Mouse (Mus musculus) heart, postnatal 0 days (tissue): Measurements from ENCODE around the gene Cacna2d4. TPM values are rescaled to one million over a fixed set of nuclear protein-coding genes. Genes with fewer than 3 reads are reported as not detected.
A peak's percentile ranks its signal among the peaks of the same experiment; 100 is the strongest.

Source experiments
- ATAC-seq: fragments of 200-750 bp; cut with Nextera tagmentation; 2 replicates; pipeline ENCODE4 v1.8.0; 2017; ENCODE audit warnings: low read depth, moderate number of reproducible peaks, moderate library complexity; ENCODE audit not compliant: insufficient read depth
- DNase-seq: peaks from one replicate; pipeline ENCODE4 v3.0.0-alpha.2; 2016; ENCODE audit warnings: low spot score
- H3K27ac ChIP-seq: fragments of 300-500 bp; sonication (generic); 2 replicates; pipeline ENCODE4 v1.5.1; 2014; ENCODE audit warnings: low read depth, mild to moderate bottlenecking
- H3K27me3 ChIP-seq: fragments of 300-500 bp; sonication (generic); 2 replicates; pipeline ENCODE4 v1.6.1; 2014; ENCODE audit warnings: low read length, mixed read lengths; ENCODE audit not compliant: control insufficient read depth, insufficient read depth
- H3K36me3 ChIP-seq: fragments of 300-500 bp; sonication (generic); replicated peaks from 2 replicates; pipeline ENCODE4 v1.6.1; 2014; ENCODE audit warnings: low read length, mixed read lengths; ENCODE audit not compliant: control insufficient read depth, insufficient read depth
- H3K4me1 ChIP-seq: fragments of 300-500 bp; sonication (generic); 2 replicates; pipeline ENCODE4 v1.6.1; 2014; ENCODE audit warnings: antibody characterized with exemption; ENCODE audit not compliant: control insufficient read depth, insufficient read depth
- H3K4me2 ChIP-seq: fragments of 300-500 bp; sonication (generic); 2 replicates; pipeline ENCODE4 v1.6.1; 2014; ENCODE audit warnings: low read depth, mild to moderate bottlenecking, low read length, moderate library complexity
- H3K4me3 ChIP-seq: fragments of 300-500 bp; sonication (generic); 2 replicates; pipeline ENCODE4 v1.5.1; 2014; ENCODE audit warnings: low read depth, low read length
- H3K9ac ChIP-seq: fragments of 300-500 bp; sonication (generic); replicated peaks from 2 replicates; pipeline ENCODE4 v1.6.1; 2014; ENCODE audit warnings: low read depth, low read length, mixed read lengths
- H3K9me3 ChIP-seq: fragments of 300-500 bp; sonication (generic); replicated peaks from 2 replicates; pipeline ENCODE4 v1.6.1; 2016; ENCODE audit warnings: low read length; ENCODE audit not compliant: control insufficient read depth
- CTCF ChIP-seq: IDR thresholded peaks from 2 replicates; pipeline ENCODE4 v1.5.1; 2016; ENCODE audit warnings: antibody characterized with exemption, control low read depth, low read depth
- EP300 ChIP-seq: IDR thresholded peaks from 2 replicates; pipeline ENCODE4 v1.6.1; 2016; ENCODE audit warnings: antibody characterized with exemption, low read depth
- WGBS: fragments of 180-500 bp; shearing (Covaris S2); extraction: QIAGEN DNeasy Blood & Tissue Kit; methylation state at CpG from one replicate; pipeline ENCODE4 v1.1.7; 2014; 5-methylcytosine and 5-hydroxymethylcytosine counted together
- polyA plus RNA-seq: library from polyadenylated mRNA; unstranded; fragments of >200 nt; fragmentation: Nextera tagmentation; extraction: Ambion mirVana; gene quantifications from 2 replicates; pipeline ENCODE4 v1.2.1, GENCODE M21; 2015
- total RNA-seq: library from RNA; depleted of rRNA; stranded (reverse); fragments of >200 nt; gene quantifications from 2 replicates; pipeline ENCODE4 v1.2.3, GENCODE M21; 2014; ENCODE audit warnings: low replicate concordance

The Cacna2d4 gene
- total and polyA plus RNA-seq, 2 experiments from 2014 or later = not detected

DNA sequence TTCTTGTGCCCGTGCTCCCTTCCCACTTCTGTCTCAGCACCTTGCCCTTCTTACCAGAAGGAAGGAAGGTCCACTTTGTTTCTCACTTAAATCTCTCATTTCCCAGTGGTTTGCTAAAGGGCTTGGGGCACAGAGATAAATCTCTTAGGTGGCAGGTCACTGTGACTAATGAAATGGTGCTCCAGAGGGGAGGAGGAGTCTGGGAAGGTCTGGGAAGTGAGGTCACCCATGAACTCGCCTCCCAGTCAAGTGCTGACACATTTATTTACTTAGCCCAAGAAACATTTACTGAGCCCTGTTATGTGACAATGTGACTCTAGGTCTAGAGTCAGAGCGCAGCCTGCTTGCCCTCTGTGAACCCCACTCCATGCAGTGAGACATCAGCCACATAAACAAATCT is 96.9 kb downstream of the Cacna2d4 start:
- Histone ChIP-seq H3K27me3 (peaks cover 50% of the 10 kb centered on the region), H3K4me3 (no peak overlapping the region), H3K9ac (no peak overlapping the region), H3K9me3 (no peaks in the 10 kb centered on the region), H3K36me3 (no peaks in the 10 kb centered on the region), H3K4me2 (no peak overlapping the region), H3K27ac (no peak overlapping the region), H3K4me1 (peaks cover 16% of the 10 kb centered on the region; the same call in 1 of the 2 replicates)
- ATAC-seq = no peak
- DNase-seq = no peak
- TF ChIP-seq CTCF = no peak
- 16% methylated on average over 3 of the region's 3 CpGs for WGBS

DNA sequence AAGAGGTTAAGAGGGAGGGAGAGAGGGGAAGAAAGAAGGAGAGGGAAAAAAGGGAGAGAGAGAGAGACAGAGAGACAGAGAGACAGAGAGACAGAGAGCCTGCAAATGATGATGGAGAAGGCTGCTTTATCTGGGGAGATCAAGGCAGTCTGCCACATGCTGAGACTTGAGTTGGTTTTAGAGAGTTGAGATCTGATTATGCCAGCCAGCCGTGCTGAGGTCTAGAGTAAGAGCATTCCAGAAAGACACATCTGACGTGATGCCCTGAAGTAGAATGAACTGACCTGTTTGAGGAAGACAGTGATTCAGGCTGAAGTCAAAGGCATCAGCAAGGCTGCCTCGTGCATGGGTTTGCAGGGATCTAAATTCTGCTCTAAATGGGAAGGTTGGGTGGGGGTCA is 97.5 kb downstream of the Cacna2d4 start:
- ATAC-seq = no peak
- no peak overlapping the region for H3K4me2 ChIP-seq
- TF ChIP-seq EP300 (no peak), CTCF (no peak)
- H3K4me1 ChIP-seq = peaks cover 12% of the 10 kb centered on the region; the same call in 1 of the 2 replicates
- no peak overlapping the region for H3K4me3 ChIP-seq
- H3K27me3 ChIP-seq = peaks cover 48% of the 10 kb centered on the region
- 37% methylated on average over 3 of the region's 3 CpGs for WGBS
- no peak overlapping the region for H3K9ac ChIP-seq
- H3K27ac ChIP-seq = no peak overlapping the region
- no peaks in the 10 kb centered on the region for H3K36me3 ChIP-seq
- no peak for DNase-seq
- H3K9me3 ChIP-seq = no peaks in the 10 kb centered on the region

DNA sequence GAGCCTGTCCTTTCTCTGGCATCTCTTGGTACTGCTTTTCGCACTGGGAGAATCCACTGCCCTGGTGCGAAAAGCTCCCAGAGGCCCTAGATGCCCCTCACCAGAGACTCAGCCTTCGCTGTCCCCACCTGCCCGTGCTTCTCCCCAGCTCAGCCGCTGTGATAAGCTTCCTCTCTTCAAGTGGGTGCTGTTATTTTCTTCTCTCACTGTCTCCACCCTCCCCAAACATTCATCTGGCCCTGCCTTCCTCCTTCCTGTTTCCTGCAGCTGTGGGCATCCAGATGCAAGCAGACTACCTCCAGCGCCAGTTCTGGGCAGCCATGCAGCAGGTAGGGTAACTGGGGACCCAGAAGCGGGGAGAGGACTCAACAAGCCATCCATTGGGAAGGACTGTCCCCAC is 99.8 kb downstream of the Cacna2d4 start:
- H3K9ac ChIP-seq = no peak overlapping the region
- peaks cover 28% of the 10 kb centered on the region for H3K27me3 ChIP-seq
- no peaks in the 10 kb centered on the region for H3K36me3 ChIP-seq
- no peaks in the 10 kb centered on the region for H3K9me3 ChIP-seq
- no peak overlapping the region; the same call in 1 of the 2 replicates for H3K27ac ChIP-seq
- DNase-seq = no peak
- H3K4me2 ChIP-seq = no peak overlapping the region
- TF ChIP-seq EP300 = no peak
- WGBS = 61% methylated on average over 7 of the region's 7 CpGs
- no peaks in the 10 kb centered on the region for H3K4me1 ChIP-seq
- ATAC-seq = no peak
- H3K4me3 ChIP-seq = no peak overlapping the region; the same call in 1 of the 2 replicates

DNA sequence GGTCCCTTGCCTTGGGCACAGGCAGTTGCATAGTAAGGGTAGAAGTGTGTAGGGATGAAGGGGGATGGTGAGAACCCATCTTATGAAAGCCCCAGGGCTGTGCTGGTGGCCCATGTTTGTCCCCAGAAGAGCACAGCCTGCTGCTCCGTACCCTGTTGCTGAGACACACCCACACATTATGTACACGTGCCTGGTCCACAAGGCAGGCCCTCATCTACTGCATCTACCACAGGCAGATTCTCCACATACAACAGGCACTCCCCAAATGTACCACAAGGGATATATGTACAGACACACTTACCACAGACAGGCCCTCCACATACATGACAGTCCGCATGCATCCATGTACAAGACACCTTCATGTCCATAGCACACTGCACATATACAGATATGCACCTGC is 101.0 kb downstream of the Cacna2d4 start:
- H3K27me3 ChIP-seq = peaks cover 16% of the 10 kb centered on the region
- no peaks in the 10 kb centered on the region for H3K9me3 ChIP-seq
- no peak overlapping the region for H3K4me2 ChIP-seq
- H3K27ac ChIP-seq = no peak overlapping the region
- no peak for TF ChIP-seq CTCF
- no peak for TF ChIP-seq EP300
- H3K4me1 ChIP-seq = no peaks in the 10 kb centered on the region
- H3K36me3 ChIP-seq = no peaks in the 10 kb centered on the region
- WGBS = 77% methylated on average over 3 of the region's 3 CpGs
- DNase-seq = no peak
- no peak for ATAC-seq
- no peak overlapping the region for H3K4me3 ChIP-seq
- H3K9ac ChIP-seq = no peak overlapping the region

DNA sequence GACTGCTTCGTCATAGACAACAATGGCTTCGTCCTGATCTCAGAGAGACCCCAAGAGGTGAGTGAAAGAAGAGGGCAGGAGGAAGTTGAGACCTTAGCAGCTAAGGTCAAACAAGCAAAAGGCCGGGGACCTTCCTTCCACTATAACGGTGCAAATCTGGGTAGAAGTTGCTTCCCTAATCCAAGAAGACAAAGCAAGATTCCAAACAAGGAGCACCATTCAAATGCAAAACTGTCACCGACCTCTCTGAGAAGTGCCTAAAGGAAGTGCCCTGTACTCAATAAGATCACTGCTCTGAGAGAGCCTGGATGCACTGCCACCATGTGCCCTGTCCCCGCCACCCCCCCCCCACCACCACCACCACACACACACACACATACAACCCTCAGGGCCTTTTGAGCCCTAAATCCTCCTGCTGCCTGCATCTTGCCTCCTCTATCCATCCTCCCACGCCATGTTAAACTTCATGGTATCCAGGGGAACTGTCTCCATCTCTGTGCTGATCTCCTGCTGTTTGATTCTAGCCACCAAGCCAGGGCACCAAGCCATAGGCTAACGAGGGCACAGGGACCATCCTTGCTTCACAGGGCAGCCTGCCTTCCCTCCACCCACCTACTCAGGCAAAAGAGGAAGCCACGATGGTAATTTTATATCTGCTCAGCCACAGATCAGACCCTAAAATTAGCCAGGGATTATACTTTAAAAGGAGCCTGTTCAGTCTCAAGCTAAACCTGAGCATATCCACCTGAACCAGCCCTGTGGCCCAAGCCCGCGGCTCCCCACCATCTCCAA is 102.0 kb downstream of the Cacna2d4 start:
- Histone ChIP-seq H3K9me3 (no peaks in the 10 kb centered on the region), H3K4me2 (no peak overlapping the region), H3K9ac (no peak overlapping the region), H3K4me1 (no peaks in the 10 kb centered on the region), H3K4me3 (no peak overlapping the region), H3K27ac (no peak overlapping the region), H3K36me3 (no peaks in the 10 kb centered on the region), H3K27me3 (0 out of 2 replicates have a peak, but pooled peaks cover 7% of the 10 kb centered on the region)
- no peak for DNase-seq
- TF ChIP-seq EP300 = no peak
- TF ChIP-seq CTCF = no peak
- 41% methylated on average over 10 of the region's 11 CpGs for WGBS
- no peak for ATAC-seq

DNA sequence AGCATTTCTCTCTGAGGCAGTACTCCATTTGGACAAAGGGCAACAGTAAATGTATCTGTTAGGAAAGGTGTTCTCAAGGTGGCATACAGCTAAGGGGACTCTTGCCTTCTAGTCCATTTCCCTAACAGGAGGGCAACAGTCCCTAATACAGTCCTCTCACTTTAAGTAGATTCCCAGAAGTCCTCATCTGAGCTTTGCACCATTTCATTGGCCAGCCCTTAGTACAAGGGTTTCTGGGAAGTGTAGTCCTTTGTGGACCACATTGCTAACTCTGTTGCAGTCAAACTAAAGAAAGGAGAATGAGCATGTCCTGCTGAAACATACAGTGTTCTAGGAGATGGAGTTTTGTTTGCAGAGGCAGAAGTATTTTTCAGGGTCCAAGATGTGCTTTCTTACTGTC is 105.1 kb downstream of the Cacna2d4 start:
- no peak overlapping the region for H3K4me2 ChIP-seq
- H3K27me3 ChIP-seq = no peaks in the 10 kb centered on the region
- no peaks in the 10 kb centered on the region for H3K9me3 ChIP-seq
- ATAC-seq = peak; percentile 76
- TF ChIP-seq CTCF (no peak), EP300 (no peak)
- H3K4me1 ChIP-seq = no peaks in the 10 kb centered on the region
- no peak overlapping the region for H3K9ac ChIP-seq
- H3K4me3 ChIP-seq = no peak overlapping the region
- H3K27ac ChIP-seq = no peak overlapping the region
- no peaks in the 10 kb centered on the region for H3K36me3 ChIP-seq
- DNase-seq = peak; percentile 47
